In the genomic region with DNA sequence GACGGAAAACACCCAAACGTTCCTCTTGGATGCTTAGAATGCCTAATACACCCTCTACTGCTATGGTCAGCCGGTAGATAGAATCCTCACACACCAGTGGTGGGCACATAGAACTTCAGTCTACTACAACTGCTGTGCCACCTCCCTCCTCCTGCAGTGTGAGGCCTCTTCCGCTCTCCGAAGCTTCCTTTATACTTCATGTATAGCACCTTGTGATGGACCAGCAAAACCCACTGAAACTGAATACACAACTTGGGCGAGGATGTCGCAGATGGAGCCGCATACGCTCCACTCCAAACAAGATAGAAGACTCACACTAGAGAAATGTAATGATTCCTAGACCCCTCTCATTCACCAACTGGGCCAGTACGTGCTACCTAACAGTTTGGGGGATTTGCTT, we compare ENCODE assay signal across 9 mouse cellular contexts. TPM values are rescaled to one million over a fixed set of nuclear protein-coding genes. Genes with fewer than 3 reads are reported as not detected.
DNase-seq lines count a peak whose midpoint lies in the region; ATAC-seq and TF ChIP-seq lines count a peak whose summit lies in the region.
"Had no signal": no experiment of that assay in that cellular context is flagged by ENCODE, and none has a peak within 500 bp of the region (broad histone marks: within the 10 kb centered on the region; RNA-seq: fewer than 3 reads in every experiment).

No protein-coding gene starts in this region.

- no peaks in the 10 kb centered on the region for H3K9me3 ChIP-seq in G1E (replicated peaks)
- no peaks in the 10 kb centered on the region for H3K9me3 ChIP-seq in erythroblast, embryonic 14.5 days (ENCODE audit: control insufficient read depth, low read length)
- no peaks in the 10 kb centered on the region for H3K9me3 ChIP-seq in intestine, embryonic 15.5 days
- no peaks in the 10 kb centered on the region for H3K9me3 ChIP-seq in midbrain, embryonic 11.5 days (ENCODE audit: control insufficient read depth, low read length)

- DNase-seq in frontal cortex, postnatal 14 days (ENCODE audit: low spot score in 2 of 2), result no peak
- DNase-seq in G1E (ENCODE audit: low spot score), result peak; percentile 20
- DNase-seq in midbrain, embryonic 11.5 days (ENCODE audit: low spot score, missing footprints), result peak; percentile 91
- DNase-seq in thymus, postnatal 0 days (ENCODE audit: low spot score), result peak; percentile 59
- no peak for DNase-seq in ovary, adult 18-20 months (ENCODE audit: low spot score)

- ATAC-seq in frontal cortex, adult (ENCODE audit: low TSS enrichment), result peak; percentile 41; the same call in 1 of the 2 replicates
- peak; percentile 29 for ATAC-seq in G1E (ENCODE audit: extremely low read depth, insufficient number of reproducible peaks, low FRiP score, poor library complexity, severe bottlenecking)
- no peak for ATAC-seq in intestine, embryonic 15.5 days
- no peak for ATAC-seq in midbrain, embryonic 11.5 days (ENCODE audit: low FRiP score)

- 41% methylated on average over 10 of the region's 10 CpGs for WGBS in intestine, embryonic 15.5 days
- 56% methylated on average over 10 of the region's 10 CpGs for WGBS in midbrain, embryonic 11.5 days

- H3K4me3 ChIP-seq in G1E (ENCODE audit: low read depth, low read length), result peak overlapping the region; percentile 91
- H3K4me3 ChIP-seq in erythroblast, embryonic 14.5 days (replicated peaks), result peak overlapping the region; percentile 93
- peak overlapping the region; percentile 93 for H3K4me3 ChIP-seq in intestine, embryonic 15.5 days (replicated peaks)
- H3K4me3 ChIP-seq in midbrain, embryonic 11.5 days (ENCODE audit: low read depth, low read length), result peak overlapping the region; percentile 78

- peaks cover 33% of the 10 kb centered on the region for H3K4me1 ChIP-seq in G1E (ENCODE audit: insufficient read depth, low read depth, low read length)
- H3K4me1 ChIP-seq in erythroblast, embryonic 14.5 days (ENCODE audit: control insufficient read depth), result peaks cover 20% of the 10 kb centered on the region
- no peaks in the 10 kb centered on the region for H3K4me1 ChIP-seq in intestine, embryonic 15.5 days (replicated peaks)
- peaks cover 9% of the 10 kb centered on the region for H3K4me1 ChIP-seq in midbrain, embryonic 11.5 days (ENCODE audit: control insufficient read depth, insufficient read depth, low read length)

- H3K36me3 ChIP-seq in G1E (replicated peaks), result peaks cover 18% of the 10 kb centered on the region
- H3K36me3 ChIP-seq in erythroblast, embryonic 14.5 days (ENCODE audit: control insufficient read depth), result peaks cover 21% of the 10 kb centered on the region
- H3K36me3 ChIP-seq in intestine, embryonic 15.5 days, result no peaks in the 10 kb centered on the region
- H3K36me3 ChIP-seq in midbrain, embryonic 11.5 days (ENCODE audit: control insufficient read depth, insufficient read depth, low read length), result no peaks in the 10 kb centered on the region

- peak overlapping the region; percentile 73 for H3K4me2 ChIP-seq in intestine, embryonic 15.5 days (replicated peaks)
- H3K4me2 ChIP-seq in midbrain, embryonic 11.5 days, result peak overlapping the region; percentile 72

- no peak for TF ChIP-seq CTCF in G1E (IDR thresholded peaks at IDR 0.05; ENCODE audit: low read depth, low read length)

- no peaks in the 10 kb centered on the region for H3K27me3 ChIP-seq in G1E (ENCODE audit: insufficient read depth, low read length)
- no peaks in the 10 kb centered on the region for H3K27me3 ChIP-seq in erythroblast, embryonic 14.5 days (ENCODE audit: control insufficient read depth)
- H3K27me3 ChIP-seq in intestine, embryonic 15.5 days (replicated peaks), result no peaks in the 10 kb centered on the region
- no peaks in the 10 kb centered on the region for H3K27me3 ChIP-seq in midbrain, embryonic 11.5 days (ENCODE audit: control insufficient read depth, insufficient read depth, low read length)
- H3K27me3 ChIP-seq: Patski had no signal

- H3K9ac ChIP-seq in intestine, embryonic 15.5 days, result peak overlapping the region; percentile 28; the same call in 1 of the 2 replicates
- peak overlapping the region; percentile 30; the same call in 1 of the 2 replicates for H3K9ac ChIP-seq in midbrain, embryonic 11.5 days (ENCODE audit: low read length)

- no peak overlapping the region for H3K27ac ChIP-seq in intestine, embryonic 15.5 days
- H3K27ac ChIP-seq in midbrain, embryonic 11.5 days (ENCODE audit: low read depth, low read length), result no peak overlapping the region

RNA-seq across cellular contexts. Expression of gene Btg3, which starts 1.8 kb away (rescaled TPM):
- total RNA-seq in G1E (2014; fragmentation: Nextera tagmentation) (37.2 and 55.6 TPM in 2 replicates), G1E (2017) (13.1 and 13.3 TPM in 2 replicates)
- polyA plus RNA-seq in G1E (2012), result 9.5 and 11.1 TPM in 2 replicates
- 0.73 and 1.2 TPM in 2 replicates for polyA plus RNA-seq in erythroblast, embryonic 14.5 days (2012)
- 35.9 and 42.0 TPM in 2 replicates for polyA plus RNA-seq in intestine, embryonic 15.5 days (2015; fragmentation: Nextera tagmentation; extraction: Ambion mirVana)
- polyA plus RNA-seq in midbrain, embryonic 11.5 days (2014; fragmentation: Nextera tagmentation; extraction: Ambion mirVana), result 50.4 and 51.3 TPM in 2 replicates
- polyA plus RNA-seq in thymus, postnatal 0 days (2015; fragmentation: Nextera tagmentation; extraction: Ambion mirVana), result 42.9 and 45.1 TPM in 2 replicates

Comparison
In these comparisons a context has a peak if more than half of its experiments do, and no peak if none do; other contexts are left out.
1. ATAC-seq: peak in frontal cortex, adult (single experiment) and G1E (single experiment); none in intestine, embryonic 15.5 days (single experiment) and midbrain, embryonic 11.5 days (single experiment).
2. DNase-seq: peak in G1E (single experiment), midbrain, embryonic 11.5 days (single experiment) and thymus, postnatal 0 days (single experiment); none in frontal cortex, postnatal 14 days (0 of 2) and ovary, adult 18-20 months (single experiment).
3. Peak in every context shown above with its lines, with median percentiles within 50 percentile points of each other: H3K4me3 ChIP-seq.